Mouse (Mus musculus): ENCODE measurements around the gene Urgcp.

The Urgcp gene

DNA sequence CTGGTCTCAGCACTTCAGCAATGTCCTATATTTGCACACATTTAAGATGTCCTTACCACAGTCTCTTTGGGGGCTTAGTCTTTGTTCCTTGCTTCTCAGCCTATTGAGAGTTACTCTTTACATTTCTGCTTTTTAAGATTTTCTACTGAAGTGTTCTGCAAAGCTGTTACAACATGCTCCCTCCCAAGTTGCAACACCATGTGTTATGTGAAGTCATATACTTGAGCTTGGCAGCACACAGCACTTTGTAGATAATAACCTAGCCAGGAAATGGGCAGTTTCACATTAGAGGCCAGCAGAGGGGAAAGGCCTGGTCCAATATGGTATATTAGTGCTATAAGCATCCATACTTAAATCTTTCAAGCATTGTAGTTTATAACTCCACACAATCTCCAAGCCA is 23.6 kb upstream of the Urgcp start:
- DNase-seq (ENCODE audit: low spot score), result peak; percentile 77

DNA sequence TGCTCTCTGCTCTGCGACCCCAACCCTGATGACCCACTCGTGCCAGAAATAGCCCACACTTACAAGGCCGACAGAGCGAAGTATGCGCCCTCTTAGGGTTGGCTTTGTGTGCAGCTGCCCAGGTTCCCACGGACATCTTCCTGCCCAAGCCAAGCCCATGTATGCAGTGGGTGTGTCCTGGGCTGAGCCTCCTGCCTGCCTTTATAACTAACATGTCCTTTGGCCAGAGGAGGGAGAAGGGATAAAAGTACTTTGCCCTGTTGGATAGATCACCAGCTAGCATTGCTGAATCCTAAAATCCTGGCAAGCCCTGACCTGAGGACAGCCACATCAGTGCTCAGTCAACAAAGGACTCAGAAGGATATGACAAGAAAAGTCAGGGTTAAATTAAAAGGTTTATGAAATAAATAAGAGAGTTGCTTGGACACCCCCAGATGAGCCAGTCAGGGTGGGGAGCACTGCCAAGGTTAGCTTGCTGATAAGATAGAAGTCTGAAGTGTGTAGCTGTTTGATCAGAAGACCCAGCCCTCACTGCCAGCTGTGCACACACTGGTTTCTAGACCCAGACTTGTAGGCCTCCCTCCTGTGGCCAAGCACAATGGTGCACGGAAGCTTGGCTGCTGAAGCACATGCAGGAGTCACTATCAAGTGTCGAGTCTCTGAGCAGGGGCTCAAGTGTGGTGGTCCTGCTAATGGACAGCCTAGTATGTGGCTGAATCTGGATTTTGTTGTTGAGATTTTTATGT is 20.2 kb upstream of the Urgcp start:
- DNase-seq (ENCODE audit: low spot score), result peak; percentile 42

DNA sequence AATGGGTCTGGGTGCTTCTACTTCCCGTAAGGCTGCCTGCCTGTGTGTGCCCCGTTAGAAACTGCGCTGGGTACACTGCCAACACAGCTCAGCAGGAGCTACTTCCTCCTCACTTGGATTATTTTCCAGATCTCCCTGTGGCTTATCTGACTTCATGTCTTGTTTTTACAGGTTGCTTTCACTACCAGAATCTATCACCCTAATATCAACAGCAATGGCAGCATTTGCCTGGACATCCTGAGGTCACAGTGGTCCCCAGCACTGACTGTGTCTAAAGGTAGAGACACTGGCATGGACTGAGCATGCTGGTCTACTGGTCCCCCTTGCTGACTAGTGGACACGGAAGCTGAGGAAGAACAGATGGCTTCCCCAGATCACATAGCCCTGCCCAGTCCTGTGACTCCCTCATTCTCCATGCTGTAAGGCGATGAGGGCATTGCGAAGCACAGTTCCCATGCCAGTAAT is 17.9 kb upstream of the Urgcp start:
- DNase-seq (ENCODE audit: low spot score), result no peak

DNA sequence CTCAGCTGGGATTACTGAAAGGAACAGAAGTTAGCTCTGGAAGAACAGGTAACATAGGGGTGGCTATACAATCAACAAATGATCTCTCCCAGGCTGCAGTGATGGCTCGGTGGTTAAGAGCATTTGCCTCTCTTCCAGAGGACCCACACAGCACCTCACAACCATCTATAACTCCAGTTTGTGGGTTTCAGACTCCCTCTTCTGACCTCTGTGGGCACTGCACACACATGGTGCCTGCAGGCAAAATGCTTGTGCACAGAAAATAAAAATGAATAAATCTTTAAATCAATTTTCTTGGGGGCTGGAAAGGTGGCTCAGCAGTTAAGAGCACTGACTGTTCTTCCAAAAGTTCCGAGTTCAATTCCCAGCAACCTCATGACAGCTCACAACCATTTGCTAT is 16.3 kb upstream of the Urgcp start:
- no peak for DNase-seq (ENCODE audit: low spot score)

DNA sequence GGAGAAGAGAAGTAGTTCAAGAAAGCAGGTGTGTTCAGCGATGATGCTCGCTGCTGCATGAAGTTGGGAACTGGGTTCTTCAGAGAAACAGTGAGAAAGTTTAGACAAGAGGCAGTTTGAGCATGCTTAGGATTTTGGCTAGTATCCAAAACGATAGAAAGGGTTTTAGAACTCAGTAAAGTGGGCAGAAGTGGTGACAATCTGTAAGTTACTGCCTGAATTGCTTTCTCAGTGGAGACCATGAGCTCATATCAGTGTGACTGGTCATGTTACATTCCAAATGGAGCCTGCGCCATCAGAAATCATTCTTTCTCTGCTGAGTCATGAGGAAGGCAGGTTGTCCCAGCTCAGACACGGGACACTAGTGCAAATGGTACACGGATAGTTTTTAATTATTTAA is 3.8 kb upstream of the Urgcp start:
- no peak for DNase-seq (ENCODE audit: low spot score)

DNA sequence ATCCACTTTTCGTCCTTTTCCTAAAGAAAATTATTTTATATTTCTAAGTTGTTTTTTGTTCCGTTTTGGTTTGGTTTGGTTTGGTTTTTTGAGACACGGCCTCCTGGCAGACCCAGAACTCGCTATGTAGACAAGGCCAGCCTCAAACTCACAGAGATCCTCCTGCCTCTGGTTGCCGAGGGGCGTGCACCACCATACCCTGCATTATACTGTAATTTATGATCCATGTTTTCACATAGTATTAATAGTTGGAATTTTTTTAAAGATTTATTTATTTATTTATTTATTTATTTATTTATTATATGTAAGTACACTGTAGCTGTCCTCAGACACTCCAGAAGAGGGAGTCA is 432 bp upstream of the Urgcp start:
- no peak for DNase-seq (ENCODE audit: low spot score)

DNA sequence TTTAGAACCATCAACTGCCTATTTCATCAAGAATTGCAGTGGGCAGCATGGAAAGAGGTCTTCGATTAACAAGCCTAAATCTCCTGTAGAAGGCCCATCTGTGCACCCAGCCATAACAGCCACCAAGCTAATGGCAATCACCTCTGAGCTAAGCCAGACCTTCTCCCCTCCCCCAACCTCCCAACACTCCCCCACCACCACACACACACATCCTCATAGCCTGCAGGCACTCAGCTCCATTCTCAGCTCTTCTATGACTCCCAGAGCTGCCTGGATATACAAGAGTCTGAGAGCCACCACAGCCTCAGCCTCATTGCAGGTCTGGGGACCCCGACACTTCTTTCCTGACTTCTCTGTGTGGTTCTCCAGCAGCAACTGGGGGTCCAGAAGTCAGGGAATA is 8.4 kb downstream of the Urgcp start:
- no peak for DNase-seq (ENCODE audit: low spot score)

DNA sequence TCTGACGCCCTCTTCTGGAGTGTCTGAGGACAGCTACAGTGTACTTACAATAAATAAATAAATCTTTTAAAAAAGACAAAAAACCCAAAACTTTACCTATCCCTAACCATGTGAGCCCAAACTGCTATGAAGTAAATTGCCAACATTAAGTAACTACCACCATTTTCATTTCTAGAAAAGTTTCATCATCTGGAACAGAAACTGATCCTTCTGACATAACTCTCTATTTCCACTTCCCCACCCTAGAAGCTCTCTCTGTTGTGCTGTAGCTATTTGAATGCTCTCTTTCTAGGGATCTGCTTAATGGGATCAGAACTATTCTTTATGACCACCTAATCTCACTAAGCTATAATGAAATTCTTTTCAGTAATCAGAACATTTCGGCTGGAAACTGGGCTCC is 17.2 kb downstream of the Urgcp start:
- DNase-seq (ENCODE audit: low spot score), result no peak

DNA sequence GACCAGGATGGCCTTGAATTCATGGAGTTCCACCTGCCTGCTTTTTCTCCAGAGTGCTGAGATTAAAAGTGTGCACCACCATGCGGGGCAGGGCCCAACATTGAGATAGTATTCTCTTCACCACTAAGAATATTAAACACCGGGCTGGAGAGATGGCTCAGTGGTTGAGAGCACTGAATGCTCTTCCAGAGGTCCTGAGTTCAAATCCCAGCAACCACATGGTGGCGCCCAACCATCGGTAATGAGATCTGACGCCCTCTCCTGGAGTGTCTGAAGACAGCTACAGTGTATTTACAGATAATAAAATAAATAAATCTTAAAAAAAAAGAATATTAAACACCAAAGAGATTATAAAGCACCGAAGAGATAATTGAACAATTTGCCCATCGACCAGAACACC is 20.1 kb downstream of the Urgcp start:
- peak; percentile 73 for DNase-seq (ENCODE audit: low spot score)

DNA sequence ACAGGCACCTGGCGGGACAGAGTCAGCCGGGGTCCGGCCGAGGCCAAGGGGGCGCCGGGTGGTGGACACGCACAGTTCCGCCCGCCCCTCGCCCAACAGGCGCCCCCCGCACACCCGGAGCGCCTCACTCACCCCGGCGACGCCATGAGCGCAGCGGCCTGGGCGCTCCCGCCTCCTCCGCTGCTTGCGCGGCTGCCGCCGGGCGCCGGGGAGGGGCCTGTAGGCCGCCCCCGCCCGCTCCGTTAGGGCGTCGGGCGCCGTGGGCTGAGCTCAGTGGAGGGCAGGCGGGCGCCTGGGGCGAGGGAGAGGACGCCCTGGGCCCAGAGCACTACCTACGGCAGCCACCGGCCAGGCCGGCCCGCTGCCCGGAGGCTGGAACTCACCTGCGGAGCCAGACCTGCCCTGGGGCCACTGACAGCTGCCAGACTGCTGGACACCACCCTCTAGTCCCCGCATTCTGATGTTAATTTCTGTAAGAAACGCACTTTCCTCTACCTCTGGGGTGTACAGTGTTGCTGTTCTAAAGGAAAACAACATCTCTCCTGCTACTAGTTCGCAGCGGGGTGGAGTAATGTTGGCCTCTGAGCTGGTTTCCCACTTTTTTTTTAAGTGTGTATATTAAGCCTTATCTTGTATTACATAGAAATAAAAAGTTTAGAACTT is 21.1 kb downstream of the Urgcp start:
- peak; percentile 67 for DNase-seq (ENCODE audit: low spot score)

DNA sequence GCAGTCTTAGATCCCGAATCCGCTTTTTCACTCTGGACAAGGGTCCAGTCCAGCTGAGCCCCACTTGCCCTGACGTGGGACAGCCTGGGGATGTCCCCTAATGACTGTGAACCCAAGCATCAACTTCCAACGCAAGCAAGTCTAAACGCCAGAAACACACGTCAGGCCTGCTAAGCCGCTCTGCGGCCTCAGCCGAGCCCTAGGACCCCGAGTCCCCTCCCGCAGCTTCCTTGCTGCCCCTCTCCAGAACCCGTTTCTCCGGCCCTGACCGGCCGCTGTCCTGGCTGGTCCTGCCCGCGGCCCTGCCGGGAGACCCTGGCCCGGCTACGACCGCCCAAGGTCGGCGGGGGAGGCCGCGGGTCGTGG is 21.6 kb downstream of the Urgcp start:
- DNase-seq (ENCODE audit: low spot score), result no peak

DNA sequence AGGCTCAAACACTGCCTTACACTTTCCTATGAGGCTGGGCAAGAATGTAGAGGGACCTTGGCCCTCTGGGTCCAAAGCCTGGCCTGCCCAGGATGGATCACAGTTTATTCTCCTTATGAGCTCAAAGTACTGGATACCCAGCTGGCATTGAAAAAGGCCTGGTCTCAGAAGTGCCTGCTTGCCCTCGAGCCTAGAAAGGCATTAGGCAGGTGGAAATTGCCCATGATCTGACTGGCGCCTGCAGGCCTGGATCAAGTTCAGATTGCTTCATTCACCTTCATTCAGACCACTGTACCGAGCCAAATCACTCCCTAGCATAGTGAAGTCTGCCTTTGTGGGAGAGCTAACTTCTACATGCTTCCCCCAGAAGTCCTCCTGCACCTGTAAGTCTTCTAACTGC is 22.3 kb downstream of the Urgcp start:
- peak; percentile 72 for DNase-seq (ENCODE audit: low spot score)

DNA sequence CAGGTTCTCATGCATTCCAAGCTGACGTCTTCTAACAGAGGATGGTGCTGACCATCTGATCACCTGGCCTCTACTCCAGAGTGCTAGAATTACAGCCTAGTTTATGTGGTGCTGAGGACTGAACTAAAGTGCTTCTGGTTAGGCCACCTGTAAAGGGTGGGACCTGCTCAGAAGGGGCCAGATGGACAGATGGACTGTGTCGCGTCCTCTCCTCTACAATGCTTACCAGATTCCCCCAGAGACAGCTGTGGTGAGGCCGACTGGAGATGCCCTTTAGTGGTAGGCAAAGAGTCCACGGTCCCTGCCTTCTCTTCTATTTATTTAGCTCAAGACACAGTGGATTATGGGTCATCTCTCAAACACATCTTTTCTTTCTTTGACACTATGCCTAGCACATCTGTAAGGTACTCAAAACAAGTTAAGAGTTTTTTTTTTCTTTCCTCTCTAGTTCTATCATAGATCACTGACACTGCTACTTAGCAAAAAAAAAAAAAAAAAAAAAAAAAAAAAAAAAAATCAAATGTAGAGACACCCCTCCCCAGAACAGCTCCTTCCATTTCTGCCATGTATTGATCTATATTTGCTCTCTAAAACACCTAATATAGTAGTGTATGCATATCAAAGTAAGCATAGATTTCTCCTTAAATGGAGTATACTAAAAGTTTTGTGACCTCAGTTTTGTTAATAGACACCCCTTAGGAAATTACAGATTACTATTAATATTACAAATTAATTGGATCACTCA is 23.1 kb downstream of the Urgcp start:
- no peak for DNase-seq (ENCODE audit: low spot score)

DNA sequence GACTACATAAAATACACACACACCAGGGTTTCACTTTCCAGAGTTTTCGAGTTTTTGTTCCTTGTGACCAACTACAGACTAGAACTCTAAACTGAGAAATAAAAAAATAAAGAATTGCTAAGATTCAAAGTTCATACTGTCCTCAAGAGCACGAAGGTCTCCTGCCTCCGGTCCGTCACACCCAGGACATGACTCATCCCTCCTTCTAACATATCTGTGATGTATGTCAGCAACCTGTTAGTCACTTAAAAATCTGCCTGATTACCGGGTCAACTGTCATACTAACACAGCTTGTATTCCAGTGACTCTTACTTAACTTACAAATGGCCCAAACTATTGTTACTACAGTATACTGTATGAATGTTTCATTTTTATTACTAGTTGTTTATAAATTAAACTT is 25.0 kb downstream of the Urgcp start:
- DNase-seq (ENCODE audit: low spot score), result no peak

DNA sequence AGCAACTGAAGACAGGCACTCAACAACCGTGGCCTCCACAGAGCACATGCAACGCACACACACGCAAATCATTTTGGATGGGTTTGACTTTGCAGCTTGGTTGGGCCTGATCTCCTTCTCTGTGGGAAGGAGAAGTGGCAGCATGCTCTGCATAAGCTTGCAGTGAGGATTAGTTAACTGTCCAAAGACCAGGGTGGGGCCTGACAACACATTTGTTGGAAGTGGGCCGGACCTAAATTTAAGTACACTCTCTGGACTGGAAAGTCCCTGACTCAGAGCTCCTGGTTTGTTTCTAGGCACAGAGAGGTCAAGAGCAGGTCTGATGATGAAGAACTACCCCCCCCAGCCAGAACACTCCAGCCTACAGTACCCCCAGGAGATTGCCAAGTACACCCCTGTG is 27.9 kb downstream of the Urgcp start:
- DNase-seq (ENCODE audit: low spot score), result no peak

DNA sequence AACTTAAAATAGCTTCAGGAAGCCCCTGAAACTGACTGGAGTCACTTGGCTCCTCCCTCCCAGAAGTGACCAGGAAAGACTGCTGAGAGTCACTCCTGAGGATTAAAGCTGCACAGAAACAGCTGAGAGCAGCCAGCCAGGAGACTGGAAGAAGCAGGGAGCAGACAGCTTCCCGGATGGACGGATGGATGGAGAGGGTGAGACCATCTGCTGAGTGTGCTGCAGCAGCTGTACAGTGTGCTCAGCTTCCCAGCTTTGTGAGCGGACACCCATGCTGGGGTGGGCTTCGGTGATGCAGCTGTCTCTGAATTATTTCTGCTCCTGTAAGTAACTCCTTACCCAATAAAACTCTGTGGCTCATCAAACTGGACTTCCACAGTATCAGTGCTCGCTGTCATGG is 29.8 kb downstream of the Urgcp start:
- DNase-seq (ENCODE audit: low spot score), result no peak

DNA sequence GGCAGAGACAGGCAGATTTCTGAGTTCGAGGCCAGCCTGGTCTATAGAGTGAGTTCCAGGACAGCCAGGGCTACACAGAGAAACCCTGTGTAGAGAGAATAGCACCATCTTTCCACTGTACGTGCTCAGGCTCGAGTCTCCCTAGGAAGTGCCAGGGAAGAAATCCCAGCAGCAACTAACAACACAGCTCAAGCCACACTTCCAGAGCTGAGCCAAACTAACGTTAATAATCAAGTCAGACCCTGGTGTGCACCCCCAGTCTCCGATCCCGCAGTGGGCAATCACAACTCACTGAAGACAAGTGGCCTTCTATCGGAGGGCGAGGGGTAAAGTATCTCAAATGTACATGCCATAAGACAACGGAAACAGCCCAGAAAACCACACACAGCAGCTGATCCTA is 32.6 kb downstream of the Urgcp start:
- DNase-seq (ENCODE audit: low spot score), result no peak

DNA sequence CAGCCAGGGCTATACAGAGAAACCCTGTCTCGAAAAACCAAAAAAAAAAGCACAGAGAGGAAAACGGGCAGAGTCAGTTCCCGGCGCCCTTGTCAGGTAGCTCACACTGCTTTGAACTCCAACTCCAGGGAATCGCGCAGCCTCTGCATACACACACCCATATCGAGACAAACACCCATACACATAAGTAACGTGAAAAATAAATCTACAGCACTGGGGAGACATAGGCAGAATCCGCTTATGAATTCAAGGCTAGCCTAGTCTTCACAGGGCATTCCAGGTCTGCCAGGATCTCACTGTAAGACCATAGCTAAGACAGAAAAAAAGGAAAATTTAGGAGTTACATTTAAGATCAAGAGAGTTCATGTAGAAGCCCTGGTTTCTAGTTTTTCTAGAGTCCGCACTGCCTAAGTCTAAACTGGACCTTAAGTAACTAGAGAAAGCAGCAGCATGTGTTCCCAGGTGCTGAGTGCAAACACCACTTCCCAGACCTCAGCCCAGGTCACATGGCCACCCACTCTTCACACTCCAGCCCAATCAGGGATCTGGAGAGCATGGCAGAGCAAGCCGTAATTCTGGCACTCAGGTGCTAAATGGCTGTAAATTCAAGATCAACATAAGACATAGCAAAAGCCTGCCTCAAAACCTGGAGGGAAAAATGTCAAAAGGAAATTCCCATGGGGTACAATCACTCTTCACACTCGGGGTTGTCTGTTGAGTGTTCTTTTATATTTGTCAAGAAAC is 43.4 kb downstream of the Urgcp start:
- DNase-seq (ENCODE audit: low spot score), result no peak

DNA sequence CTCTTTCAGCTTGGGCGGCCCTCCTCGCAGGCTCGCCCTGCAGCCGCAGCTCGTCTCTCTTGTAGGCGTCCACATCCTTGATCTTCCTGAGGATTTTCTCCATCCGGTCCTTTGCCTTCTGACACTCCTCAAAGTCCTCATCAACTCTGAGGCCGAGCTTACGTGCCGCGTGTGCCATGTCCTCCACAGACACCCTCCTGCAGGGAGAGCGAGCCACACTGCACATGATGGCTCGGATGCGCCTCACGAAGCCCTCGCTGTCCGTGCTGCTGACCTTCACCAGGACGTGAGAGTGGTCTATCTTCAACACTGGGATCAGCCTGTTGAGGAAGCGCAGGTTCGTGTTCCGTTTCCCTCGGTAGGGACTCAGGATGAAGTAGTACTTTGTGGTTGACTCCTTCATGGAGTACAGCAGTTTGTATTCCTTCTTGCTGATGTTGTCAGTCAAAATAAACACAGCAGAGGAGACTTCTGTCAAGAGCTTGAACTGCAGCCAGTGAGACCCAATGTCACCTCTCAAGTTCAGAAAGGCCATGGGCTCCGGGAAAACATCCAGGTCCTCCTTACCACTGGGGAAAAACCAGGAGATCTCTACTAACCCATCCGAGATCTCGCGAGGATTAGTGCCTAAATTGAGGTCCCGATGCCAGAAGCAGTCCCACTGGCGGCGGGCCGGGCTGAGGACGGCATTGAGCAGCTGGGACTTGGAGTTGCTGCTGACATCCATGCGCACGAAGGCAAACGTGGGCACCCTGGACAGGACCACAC is 45.1 kb downstream of the Urgcp start:
- DNase-seq (ENCODE audit: low spot score), result no peak

DNA sequence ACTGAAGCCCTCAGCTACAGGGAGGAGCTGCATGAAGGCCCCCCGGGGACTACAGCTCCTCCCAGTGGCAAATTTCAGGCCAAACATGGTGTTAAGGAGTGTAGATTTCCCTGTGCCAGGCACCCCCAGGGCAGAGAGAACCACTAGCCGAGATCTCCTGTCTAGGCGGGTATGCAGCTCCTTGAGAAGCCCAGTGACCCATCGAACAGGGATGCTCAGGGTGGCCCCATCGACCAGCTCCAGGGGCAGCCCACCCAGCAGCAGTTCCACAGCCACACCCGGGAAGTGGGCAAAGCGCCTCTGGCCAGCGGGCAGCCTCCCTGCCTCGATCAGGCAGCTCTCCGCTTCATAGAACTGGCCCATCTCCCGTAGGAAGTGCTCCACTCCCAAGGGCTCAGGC is 45.9 kb downstream of the Urgcp start:
- no peak for DNase-seq (ENCODE audit: low spot score)

DNA sequence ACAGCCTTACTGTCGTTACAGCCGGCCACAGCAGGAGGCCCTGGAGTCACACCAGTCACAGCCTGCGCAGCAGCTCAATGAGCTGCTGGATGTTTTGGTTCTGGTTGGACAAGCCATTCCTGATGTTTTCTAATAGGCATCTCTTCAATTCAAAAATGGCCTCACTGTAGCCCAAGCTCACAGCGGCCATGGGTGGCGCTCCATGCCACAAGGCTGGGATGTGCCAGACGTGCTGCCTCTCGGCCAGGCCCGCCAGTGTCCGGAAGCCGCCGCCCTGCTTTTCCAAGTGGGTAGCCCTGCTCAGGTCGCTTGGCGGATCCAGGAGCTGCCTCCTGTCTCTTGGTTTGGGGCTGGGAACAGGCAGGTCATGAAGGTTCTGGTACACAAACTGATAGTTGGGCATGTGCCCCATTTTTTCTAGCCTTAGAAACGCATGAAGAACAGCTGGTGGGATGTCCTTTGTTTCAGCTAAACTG is 46.5 kb downstream of the Urgcp start, which contains the start of gene Mrps24:
Mrps24 (minus strand) TSS at position 51 of the 476 bp plus-strand sequence.
- no peak for DNase-seq (ENCODE audit: low spot score)

DNA sequence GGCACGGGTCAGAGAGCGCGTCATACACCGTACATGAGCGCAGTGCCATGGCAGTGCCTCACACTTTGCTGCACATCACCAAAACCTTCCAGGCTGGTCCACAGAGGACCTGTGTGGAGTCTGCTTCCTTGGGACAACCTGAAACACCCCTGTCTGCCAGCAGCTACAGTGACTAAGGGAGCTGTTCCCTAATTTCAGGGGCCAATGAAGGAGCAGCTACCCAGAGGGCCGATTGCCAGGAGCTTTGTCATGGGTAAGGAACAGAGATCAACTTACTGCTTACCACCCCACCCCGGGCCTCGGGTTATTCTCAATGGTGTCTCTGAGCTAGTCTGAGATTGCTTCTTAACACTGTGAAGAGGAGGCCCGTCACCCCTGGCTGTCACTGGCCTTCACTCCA is 47.0 kb downstream of the Urgcp start:
- DNase-seq (ENCODE audit: low spot score), result no peak

All from adipocyte (in vitro differentiated cells).